Mouse (Mus musculus) heart, postnatal 4 days (tissue): ENCODE results near the gene Mgp. TPM values are rescaled to one million over a fixed set of nuclear protein-coding genes. Genes with fewer than 3 reads are reported as not detected.

Experiments used
- DNase-seq: peaks from one replicate; pipeline ENCODE4 v3.0.0; 2021
- total RNA-seq, 2 experiments: library from RNA; stranded (reverse); gene quantifications; 2 replicates each; pipeline ENCODE4 v1.2.3; 2021

The Mgp gene
- 100 to 1,000 TPM; 188 to 201 TPM for total RNA-seq

GRCm38 (mm10) chr6:136875670-136876069 lies at the start of gene Mgp:
Gene Mgp, minus strand, starts transcription at chr6:136875823.
- peak; percentile 72 for DNase-seq

- no peak for DNase-seq
Measured at GRCm38 (mm10) chr6:136925049-136925448, 49.4 kb upstream of the Mgp start.

DNA sequence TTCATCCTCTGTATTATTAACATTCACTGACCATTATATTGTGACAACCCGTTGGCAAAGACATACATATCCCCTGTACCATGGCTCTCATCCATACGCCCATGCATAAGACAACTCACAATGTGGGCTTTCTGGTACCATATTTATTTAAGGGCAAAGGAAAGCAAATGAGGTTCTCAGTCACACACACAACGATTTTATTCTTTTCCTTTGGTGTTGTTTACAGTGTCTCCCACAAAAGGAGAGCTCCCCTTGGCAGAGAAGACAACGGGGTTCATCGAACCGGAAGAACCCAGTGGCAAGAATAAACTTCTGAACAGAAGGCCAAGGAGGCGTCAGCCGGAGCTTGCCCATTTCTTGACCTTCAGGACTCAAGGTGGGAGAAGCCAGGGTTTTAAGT lies 47.9 kb upstream of the Mgp start, which contains the start of gene Pde6h:
Gene Pde6h (plus strand): TSS at position 301 of the 400 bp plus-strand sequence.
- no peak for DNase-seq

GRCm38 (mm10) chr6:136922871-136923270 lies 47.2 kb upstream of the Mgp start:
- no peak for DNase-seq

DNA sequence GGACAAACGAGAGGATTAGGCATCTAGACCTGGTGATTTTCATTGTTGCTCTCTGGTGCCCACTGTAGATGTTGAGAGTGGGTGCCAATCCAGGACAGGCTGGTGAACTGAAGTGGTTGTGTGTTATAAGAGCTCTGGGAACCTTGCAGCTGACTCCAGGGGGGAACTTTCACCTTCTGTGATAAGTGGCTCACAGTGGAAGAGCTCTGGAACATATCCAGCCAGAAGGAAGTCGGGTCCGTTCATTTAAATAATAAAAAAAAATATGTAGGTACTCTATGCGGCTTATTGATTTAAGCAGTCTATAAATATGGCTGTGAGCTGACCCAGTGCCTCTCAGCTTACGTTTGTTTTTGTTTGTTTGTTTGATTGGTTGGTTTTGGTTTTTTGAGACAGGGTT lies 46.5 kb upstream of the Mgp start, which contains the start of gene Erp27:
Gene Erp27 (minus strand): TSS at position 101 of the 400 bp plus-strand sequence.
- DNase-seq, result no peak

- no peak for DNase-seq
Measured at GRCm38 (mm10) chr6:136921601-136922000, 46.0 kb upstream of the Mgp start.

DNA sequence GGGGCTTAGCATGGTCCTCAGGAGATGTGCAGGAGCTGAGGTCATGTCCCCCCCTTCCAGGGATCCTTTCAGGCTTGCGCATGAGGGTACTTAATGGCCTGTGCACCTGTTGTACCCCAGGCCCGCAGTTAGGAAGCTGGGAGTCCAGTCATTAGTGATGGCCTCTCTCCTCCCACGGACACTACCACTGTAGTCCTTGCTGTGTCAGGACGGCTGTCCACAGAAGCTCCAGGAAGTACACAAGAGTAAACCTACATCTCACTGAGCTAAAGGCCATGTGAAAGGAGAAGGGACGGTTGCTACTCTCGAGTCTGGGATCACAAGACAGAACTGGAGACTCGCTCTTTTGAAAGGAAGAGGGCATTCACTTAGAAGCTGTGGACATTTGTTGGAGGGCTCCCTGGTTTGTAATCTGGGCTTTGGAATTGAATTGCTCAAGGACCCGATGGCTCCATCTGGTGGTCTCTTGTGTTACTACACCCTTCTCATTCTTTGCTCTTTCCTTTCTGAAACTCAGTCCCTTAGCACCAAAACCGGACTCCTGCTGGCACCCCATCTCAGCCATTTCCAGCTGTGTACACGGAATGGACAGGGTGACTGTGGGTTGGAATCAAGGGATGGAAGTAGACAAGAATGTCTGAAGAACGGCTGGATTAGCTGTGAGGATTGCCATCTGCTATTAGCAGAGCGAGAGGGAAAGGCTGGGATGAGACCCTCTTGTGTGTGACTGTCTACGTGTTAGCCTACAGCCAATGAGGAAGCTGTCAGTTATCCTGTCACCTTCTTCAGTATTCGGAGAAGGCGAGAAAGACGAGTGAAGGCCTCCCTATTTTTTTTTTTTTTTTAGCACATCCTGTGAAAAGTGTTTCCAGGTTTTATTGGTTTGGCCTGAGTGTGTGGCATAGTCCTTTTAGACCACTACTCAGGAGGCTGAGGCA lies 45.0 kb upstream of the Mgp start:
- peak; percentile 88 for DNase-seq

DNA sequence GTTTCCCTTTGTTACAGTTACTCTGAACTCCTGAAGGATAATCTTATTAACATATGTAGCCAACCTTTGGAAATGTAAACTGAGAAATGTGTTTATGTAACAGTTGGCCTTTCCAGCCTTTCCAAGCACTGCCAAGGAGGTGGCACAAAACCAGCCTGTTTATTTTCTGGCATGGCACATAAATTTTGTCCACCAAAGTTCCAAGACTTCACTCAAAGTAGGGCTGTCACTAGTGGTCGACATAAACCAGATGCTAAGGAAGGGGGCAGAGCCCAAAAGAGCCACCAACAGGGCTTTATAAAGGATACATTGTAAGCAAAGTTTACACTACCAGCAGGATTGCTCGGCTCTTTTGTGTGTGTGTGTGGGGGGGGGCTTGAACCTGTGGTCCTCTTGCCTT lies 42.3 kb upstream of the Mgp start:
- DNase-seq, result no peak

GRCm38 (mm10) chr6:136915721-136916395 lies 40.2 kb upstream of the Mgp start:
- DNase-seq, result no peak

DNA sequence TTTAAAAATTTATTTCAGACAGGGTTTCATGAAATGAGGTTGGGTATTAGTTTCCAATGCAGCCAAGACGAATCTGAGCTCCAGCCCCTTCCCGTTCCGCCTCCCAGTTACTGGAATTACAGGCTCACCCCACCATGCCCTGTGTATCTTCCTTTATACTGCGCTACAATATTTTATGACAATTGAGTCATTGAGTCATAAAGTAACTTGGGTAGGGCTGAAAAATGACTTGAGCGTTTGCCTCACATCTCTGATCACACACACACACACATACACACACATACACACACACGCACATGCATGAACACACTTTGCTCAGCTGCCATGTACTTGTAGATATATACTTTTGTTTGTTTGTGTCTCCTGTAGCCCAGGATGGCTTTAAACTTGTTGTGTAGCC lies 38.6 kb upstream of the Mgp start:
- DNase-seq, result no peak

DNA sequence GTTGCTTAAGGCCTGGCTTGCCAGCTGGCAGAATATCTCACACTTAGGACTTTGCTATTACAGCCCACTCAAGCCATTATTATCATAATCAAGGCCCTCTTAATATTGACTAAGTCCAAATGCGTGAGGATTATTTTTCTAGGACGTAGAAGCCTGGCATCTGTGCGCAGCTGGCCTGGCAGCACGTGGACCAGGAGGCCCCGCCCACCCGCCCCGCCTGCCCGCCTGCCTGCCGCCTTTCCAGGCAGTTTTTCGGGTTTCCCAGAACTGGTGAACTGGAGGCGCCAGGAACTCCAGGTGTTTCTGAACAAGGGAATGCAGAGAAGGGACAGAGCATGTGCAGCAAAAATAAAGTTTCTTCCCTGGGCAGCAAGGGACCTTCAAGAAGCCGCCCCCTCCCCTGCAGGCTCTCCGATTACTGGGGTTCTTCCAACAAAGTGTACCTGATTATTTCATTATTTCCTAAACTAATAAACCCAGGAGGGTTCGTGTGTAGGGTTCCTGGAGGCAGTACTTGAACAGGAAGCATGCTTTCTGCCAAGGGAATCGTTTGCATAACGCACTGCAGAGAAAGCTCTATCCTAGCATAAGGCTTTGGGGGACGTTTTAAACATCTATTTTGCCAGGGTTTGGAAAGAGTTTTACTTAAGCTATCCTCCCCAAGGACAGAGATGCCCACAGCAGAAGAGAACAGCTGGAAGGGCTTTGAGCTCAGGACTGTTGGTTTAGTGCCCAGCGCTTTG lies 37.9 kb upstream of the Mgp start:
- DNase-seq, result peak; percentile 54

GRCm38 (mm10) chr6:136912751-136913265 lies 37.2 kb upstream of the Mgp start:
- no peak for DNase-seq

GRCm38 (mm10) chr6:136910247-136910890 lies 34.7 kb upstream of the Mgp start:
- peak; percentile 44 for DNase-seq

- no peak for DNase-seq
Measured at GRCm38 (mm10) chr6:136906937-136907293, 31.3 kb upstream of the Mgp start.

DNA sequence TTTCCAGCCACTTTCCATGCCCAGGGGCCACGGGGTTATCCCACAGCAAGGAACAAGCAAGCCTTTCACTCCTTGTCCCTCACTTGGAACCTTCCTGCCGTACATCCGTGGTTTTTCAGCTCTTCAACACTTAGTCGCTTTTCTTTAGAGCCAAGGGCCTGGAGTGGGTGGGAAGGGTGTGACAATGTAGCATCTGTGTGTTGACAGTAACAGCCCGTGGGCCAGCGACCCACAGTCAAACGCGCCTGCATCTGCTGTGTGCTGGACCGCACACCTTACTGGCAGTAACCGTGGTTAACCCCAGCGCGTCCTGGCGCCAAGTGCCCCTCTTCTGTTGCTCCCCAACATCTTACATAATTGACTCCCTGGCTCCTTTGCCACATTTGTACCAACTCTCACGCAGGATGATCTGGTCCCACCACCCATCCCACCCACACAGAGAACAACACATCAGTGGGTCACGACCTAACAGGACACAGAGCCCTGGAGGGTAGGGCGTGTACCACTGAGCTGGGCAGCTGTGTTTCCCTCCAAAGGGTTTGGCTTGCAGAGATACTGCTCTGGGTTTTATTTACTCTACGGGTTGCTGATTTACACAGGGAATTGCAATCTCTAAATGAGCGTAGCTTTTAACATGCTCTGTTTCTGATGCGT lies 30.8 kb upstream of the Mgp start:
- DNase-seq, result no peak

GRCm38 (mm10) chr6:136903885-136904470 lies 28.4 kb upstream of the Mgp start:
- DNase-seq, result no peak

DNA sequence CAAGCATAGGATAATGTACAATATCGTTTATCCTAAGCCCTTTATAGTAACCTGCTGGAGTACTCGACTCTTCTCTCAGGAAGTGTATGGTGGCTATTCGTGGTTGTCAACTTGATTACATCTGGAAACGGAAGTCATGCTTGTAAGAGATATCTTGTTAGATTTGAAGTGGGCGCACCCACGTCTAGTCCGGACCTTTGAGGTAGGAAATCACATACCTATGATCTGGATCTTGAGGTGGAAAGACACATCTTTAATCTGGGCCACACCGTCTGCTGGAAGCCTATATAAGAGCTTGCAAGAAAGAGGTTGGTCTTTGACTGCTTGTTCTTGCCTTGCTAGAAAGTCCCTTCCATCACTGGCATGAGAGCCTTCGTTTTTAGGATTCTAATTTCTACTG lies 26.9 kb upstream of the Mgp start:
- no peak for DNase-seq

DNA sequence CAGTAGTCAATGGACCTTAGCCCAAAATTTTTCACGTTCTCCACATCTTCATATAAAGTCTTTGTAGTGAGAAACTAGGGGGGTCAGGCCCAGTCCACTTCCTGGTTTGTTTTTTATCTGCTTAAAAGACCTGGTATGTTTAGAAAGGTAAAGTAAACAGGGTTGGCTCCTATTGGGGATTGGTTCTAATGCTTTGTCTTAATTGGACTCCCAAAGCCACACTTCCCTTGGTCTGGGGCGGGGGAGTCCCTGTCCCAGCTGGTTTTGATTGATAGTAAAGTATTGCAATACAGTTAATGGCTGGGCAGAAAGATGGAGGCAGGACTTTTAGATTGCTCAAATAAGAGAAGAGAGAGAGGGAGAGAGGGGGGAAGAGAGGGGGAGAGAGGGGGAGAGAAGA lies 25.4 kb upstream of the Mgp start:
- DNase-seq, result no peak

- no peak for DNase-seq
Measured at GRCm38 (mm10) chr6:136900369-136901009, 24.9 kb upstream of the Mgp start.

DNA sequence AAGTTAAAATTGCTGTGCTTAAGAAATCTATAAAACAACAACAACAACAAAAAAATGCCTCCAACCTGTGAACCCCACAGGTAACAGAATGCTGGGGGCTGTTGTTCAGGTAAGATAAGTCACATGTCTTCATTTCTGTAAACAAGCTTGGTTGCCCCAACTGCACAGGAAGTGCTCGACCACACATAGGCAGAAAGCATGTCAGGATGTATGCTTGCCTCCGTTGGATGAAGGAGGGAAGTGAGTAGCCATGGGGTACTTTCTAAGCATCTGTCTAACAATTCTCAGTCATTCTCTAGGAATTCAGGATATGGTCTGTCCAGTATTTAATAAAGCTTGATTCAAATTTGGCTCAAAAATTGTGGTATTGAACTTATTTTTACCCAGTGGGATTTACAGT lies 23.3 kb upstream of the Mgp start:
- no peak for DNase-seq

DNA sequence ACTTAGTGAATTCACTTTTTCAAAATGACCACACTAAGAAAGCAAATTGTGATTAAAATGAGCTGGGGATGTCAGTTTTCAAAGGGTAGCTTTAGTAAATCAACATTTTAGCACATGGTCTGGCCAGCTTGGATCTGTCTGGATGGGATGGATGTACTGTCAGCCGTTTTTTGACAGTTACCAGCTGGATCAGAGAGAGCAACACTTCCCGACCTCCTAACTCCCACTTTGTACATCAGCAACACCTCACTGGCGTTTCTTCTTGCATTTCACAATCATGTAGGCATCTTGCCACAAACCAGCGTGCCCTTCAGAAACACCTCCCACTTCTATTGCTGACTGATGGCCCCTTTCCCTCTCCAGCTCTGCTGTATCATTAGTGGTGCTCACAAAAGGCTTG lies 22.6 kb upstream of the Mgp start:
- no peak for DNase-seq
